Mouse (Mus musculus): ENCODE measurements around the gene Tango2. TPM values are rescaled to one million over a fixed set of nuclear protein-coding genes. Genes with fewer than 3 reads are reported as not detected.

Tango2 gene
- 10 to 100 TPM; 41.8 to 59.7 TPM for total RNA-seq (2021)
- long read RNA-seq, experiment 1, transcript Tango2-201 (9 exons, 1,622 nt) = major isoform, 70 of 219 reads
- long read RNA-seq, experiment 1, partial matches to known transcripts = 82 of 219 reads
- long read RNA-seq, experiment 1, other reads (novel, unspliced or antisense) = 65 of 219 reads
- long read RNA-seq, experiment 2, transcript Tango2-201 (9 exons, 1,622 nt) = major isoform, 76 of 265 reads
- long read RNA-seq, experiment 2, partial matches to known transcripts = 101 of 265 reads
- long read RNA-seq, experiment 2, other reads (novel, unspliced or antisense) = 87 of 265 reads

DNA sequence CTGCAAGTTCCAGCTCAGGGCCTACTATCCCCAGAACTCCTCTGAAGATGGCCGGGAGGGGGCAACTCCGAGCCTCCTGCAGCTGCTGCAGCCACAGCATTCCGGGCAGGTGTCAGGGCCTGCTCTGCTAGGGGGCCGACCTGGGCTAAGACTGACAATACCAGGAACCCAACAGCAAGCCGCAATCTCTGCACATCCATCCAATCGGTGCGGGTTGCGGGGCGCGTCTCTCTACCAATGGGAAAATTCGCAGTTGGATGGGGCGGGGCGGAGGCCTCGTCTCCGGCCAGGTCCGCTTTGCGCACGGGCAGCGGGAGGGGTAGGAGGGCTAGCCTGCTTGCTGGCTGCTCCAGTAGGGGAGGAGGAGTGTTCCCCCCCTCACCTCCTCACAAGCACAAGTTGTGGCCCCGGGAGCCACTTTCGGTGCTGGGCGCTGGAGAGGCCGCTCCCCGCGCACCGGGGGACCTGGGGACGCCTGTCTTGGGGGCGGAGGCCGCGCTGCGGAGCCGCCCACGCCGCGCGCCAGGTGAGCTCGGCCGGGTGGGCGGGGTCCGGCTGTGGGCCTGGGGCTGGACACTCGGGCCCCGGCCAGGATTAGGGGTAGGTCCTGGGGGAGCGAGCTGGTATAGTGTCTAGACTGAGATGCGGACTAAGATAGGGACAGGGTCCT is at the start of gene Tango2, which contains the start of gene Arvcf:
TSS of gene Tango2 (minus strand) at position 173 of the 670 bp plus-strand sequence.
TSS of gene Arvcf (plus strand) at position 252 of the 670 bp plus-strand sequence.
- Histone ChIP-seq H3K4me3 (peak within 1 kb of the TSS; percentile 92), H3K27ac (peak within 1 kb of the TSS; percentile 80)
- intact Hi-C loops (cut with DNase I) = loop anchor here (2.0 kb wide), 2 partner anchors 45 to 269 kb away; no protein-coding TSS in a partner anchor
- peak; percentile 44 for TF ChIP-seq CTCF (IDR thresholded peaks at IDR 0.05)
- DNase-seq = peak; percentile 95

GRCm38 (mm10) chr16:18396791-18397621 is 49.1 kb upstream of the Tango2 start:
- Histone ChIP-seq H3K27ac (peak overlapping the region; percentile 88), H3K4me3 (no peak overlapping the region)
- intact Hi-C loops (cut with DNase I) = no loop called here
- DNase-seq = no peak
- TF ChIP-seq CTCF (IDR thresholded peaks at IDR 0.05) = no peak

- peak; percentile 82 for DNase-seq
- intact Hi-C loops (cut with DNase I) = no loop called here
- H3K27ac ChIP-seq = peak overlapping the region; percentile 88
- TF ChIP-seq CTCF (IDR thresholded peaks at IDR 0.05) = no peak
- H3K4me3 ChIP-seq = no peak overlapping the region
Measured at GRCm38 (mm10) chr16:18396201-18396600, 48.3 kb upstream of the Tango2 start.

- DNase-seq = peak; percentile 68
- H3K4me3 ChIP-seq = peak overlapping the region; percentile 13; the same call in 1 of the 2 replicates
- H3K27ac ChIP-seq = peak overlapping the region; percentile 88
- intact Hi-C loops (cut with DNase I) = no loop called here
- TF ChIP-seq CTCF (IDR thresholded peaks at IDR 0.05) = no peak
Measured at GRCm38 (mm10) chr16:18395620-18396036, 47.7 kb upstream of the Tango2 start.

GRCm38 (mm10) chr16:18394777-18395619 is 47.1 kb upstream of the Tango2 start:
- H3K4me3 ChIP-seq = peak overlapping the region; percentile 51
- TF ChIP-seq CTCF (IDR thresholded peaks at IDR 0.05) = no peak
- DNase-seq = peak; percentile 65
- peak overlapping the region; percentile 88 for H3K27ac ChIP-seq
- intact Hi-C loops (cut with DNase I) = no loop called here

DNA sequence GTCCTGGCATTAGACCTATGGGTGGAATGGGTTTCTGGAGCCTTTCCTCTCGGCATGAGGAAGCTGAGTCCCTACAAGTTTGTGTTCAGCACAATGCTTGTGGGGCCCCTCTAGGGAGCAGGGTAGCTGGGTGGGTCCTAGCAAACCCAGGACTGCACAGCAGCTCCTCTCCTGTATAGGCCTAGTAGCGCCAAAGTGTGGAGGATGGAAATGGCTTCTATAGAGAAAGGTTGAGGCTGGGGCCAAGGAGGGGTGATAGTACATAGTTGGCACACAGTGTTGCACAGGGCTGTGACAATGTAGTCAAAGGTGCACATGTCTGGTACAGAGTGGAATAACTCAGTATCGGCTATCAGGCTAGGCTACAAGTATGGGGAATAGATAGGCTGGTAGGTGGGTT is 46.2 kb upstream of the Tango2 start:
- no peak overlapping the region; the same call in 1 of the 2 replicates for H3K4me3 ChIP-seq
- TF ChIP-seq CTCF (IDR thresholded peaks at IDR 0.05) = no peak
- no peak for DNase-seq
- peak overlapping the region; percentile 91 for H3K27ac ChIP-seq
- intact Hi-C loops (cut with DNase I) = no loop called here

GRCm38 (mm10) chr16:18393595-18393994 is 45.7 kb upstream of the Tango2 start:
- intact Hi-C loops (cut with DNase I) = loop anchor here (2.0 kb wide), 1 partner anchor 45 kb away; the partner anchor contains the start of genes Arvcf and Tango2
- TF ChIP-seq CTCF (IDR thresholded peaks at IDR 0.05) = no peak
- peak overlapping the region; percentile 91 for H3K27ac ChIP-seq

GRCm38 (mm10) chr16:18392469-18393426 is 44.8 kb upstream of the Tango2 start:
- Histone ChIP-seq H3K4me3 (peak overlapping the region; percentile 70), H3K27ac (peak overlapping the region; percentile 91)
- DNase-seq = peak; percentile 95
- TF ChIP-seq CTCF (IDR thresholded peaks at IDR 0.05) = peak; percentile 61
- intact Hi-C loops (cut with DNase I) = loop anchor here (2.0 kb wide), 1 partner anchor 44 kb away; the partner anchor contains the start of genes Arvcf and Tango2

More at GRCm38 (mm10) chr16:18393595-18393994, 45.7 kb upstream of the Tango2 start:
- no peak for DNase-seq
- H3K4me3 ChIP-seq = peak overlapping the region; percentile 70

DNA sequence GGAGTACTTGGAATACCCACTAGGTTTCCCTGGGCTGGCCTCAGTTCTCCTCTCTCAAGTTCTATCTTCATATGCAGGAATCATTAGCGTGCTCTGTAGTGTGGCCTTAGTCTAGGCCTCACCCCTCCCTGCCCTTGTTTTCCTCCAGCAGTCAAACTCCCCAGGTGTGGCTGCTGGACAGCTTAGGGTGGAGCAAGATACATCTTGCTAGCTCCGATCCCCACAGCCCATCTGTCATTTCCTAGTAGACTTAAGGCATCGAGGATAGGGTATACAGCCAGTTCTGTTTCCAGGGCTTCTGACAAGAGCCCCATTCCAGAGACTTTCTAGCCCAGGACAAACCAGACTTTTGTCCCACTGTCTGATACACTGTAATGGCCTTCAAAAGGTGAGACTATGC is 43.8 kb upstream of the Tango2 start:
- no peak overlapping the region for H3K4me3 ChIP-seq
- DNase-seq = no peak
- intact Hi-C loops (cut with DNase I) = loop anchor here (2.0 kb wide), 1 partner anchor 43 kb away; the partner anchor contains the start of genes Arvcf and Tango2
- TF ChIP-seq CTCF (IDR thresholded peaks at IDR 0.05) = no peak
- H3K27ac ChIP-seq = peak overlapping the region; percentile 91

DNA sequence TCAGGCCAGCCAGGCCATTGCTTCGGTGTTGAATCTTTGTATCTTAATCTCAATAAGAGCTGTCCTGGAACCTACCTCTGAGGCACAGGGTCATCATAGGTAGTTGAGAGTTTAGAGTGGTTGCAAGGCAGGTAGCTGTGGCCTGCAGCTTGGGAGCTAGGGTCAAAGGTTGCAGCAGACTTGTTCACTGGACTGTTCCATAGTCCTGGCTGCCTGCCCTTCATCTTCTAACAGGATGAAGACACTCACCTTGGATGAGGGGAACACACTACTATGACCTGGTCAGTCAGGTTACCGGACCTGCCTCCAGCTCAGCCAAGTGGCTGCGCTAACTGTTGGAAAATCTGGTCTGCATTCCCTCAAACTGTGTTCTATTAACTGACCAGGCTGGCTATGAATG is 43.2 kb upstream of the Tango2 start:
- no peak for TF ChIP-seq CTCF (IDR thresholded peaks at IDR 0.05)
- Histone ChIP-seq H3K27ac (no peak overlapping the region), H3K4me3 (no peak overlapping the region)
- intact Hi-C loops (cut with DNase I) = no loop called here
- DNase-seq = no peak
